Mouse (Mus musculus) kidney, embryonic 14.5 days (tissue): Measurements from ENCODE around the gene Gm13285. TPM values are rescaled to one million over a fixed set of nuclear protein-coding genes. Genes with fewer than 3 reads are reported as not detected.
"Not testable (repeated sequence)": the region's sequence is repeated elsewhere in the genome, so short reads cannot be mapped to it uniquely, and the experiment has no call there.

Experiments
- ATAC-seq: fragments of 200-750 bp; cut with Nextera tagmentation; 2 replicates; pipeline ENCODE4 v1.8.0; 2017; ENCODE audit warnings: moderate number of reproducible peaks, mild to moderate bottlenecking, moderate TSS enrichment, moderate library complexity; ENCODE audit not compliant: low FRiP score, low TSS enrichment
- H3K27ac ChIP-seq: fragments of 300-500 bp; sonication (generic); 2 replicates; pipeline ENCODE4 v1.5.1; 2014; ENCODE audit warnings: low read depth, mild to moderate bottlenecking, low read length, moderate library complexity, mixed read lengths
- H3K27me3 ChIP-seq: fragments of 300-500 bp; sonication (generic); 2 replicates; pipeline ENCODE4 v1.6.1; 2014; ENCODE audit warnings: mild to moderate bottlenecking, low read length; ENCODE audit not compliant: control insufficient read depth, insufficient read depth
- H3K36me3 ChIP-seq: fragments of 300-500 bp; sonication (generic); 2 replicates; pipeline ENCODE4 v1.6.1; 2014; ENCODE audit warnings: low read length, mixed read lengths; ENCODE audit not compliant: control insufficient read depth, insufficient read depth
- H3K4me1 ChIP-seq: fragments of 300-500 bp; sonication (generic); 2 replicates; pipeline ENCODE4 v1.6.1; 2014; ENCODE audit warnings: low read length, mixed read lengths; ENCODE audit not compliant: control insufficient read depth, insufficient read depth
- H3K4me2 ChIP-seq: fragments of 300-500 bp; sonication (generic); replicated peaks from 2 replicates; pipeline ENCODE4 v1.6.1; 2014; ENCODE audit warnings: low read depth, mild to moderate bottlenecking, low read length
- H3K4me3 ChIP-seq: fragments of 300-500 bp; sonication (generic); 2 replicates; pipeline ENCODE4 v1.5.1; 2014; ENCODE audit warnings: mild to moderate bottlenecking, low read length
- H3K9ac ChIP-seq: fragments of 300-500 bp; sonication (generic); 2 replicates; pipeline ENCODE4 v1.6.1; 2014; ENCODE audit warnings: low read depth, mild to moderate bottlenecking, low read length, moderate library complexity
- H3K9me3 ChIP-seq: fragments of 300-500 bp; sonication (generic); 2 replicates; pipeline ENCODE4 v1.6.1; 2016; ENCODE audit warnings: low read length; ENCODE audit not compliant: control insufficient read depth
- WGBS: fragments of 180-500 bp; shearing (Covaris S2); extraction: QIAGEN DNeasy Blood & Tissue Kit; methylation state at CpG from one replicate; pipeline ENCODE4 v1.1.7; 2014; 5-methylcytosine and 5-hydroxymethylcytosine counted together
- polyA plus RNA-seq: library from polyadenylated mRNA; unstranded; fragments of >200 nt; fragmentation: Nextera tagmentation; extraction: Ambion mirVana; gene quantifications from 2 replicates; pipeline ENCODE4 v1.2.1, GENCODE M21; 2014

Gm13285 gene
- polyA plus RNA-seq = 0.19 and 0.69 TPM in 2 replicates

- not testable (repeated sequence) for H3K9me3 ChIP-seq
- WGBS = 3% methylated on average over 3 of the region's 7 CpGs
Measured at GRCm38 (mm10) chr4:88799365-88799764, at the start of gene Gm13285. Gm13285 (plus strand) TSS chr4:88799665.

GRCm38 (mm10) chr4:88749926-88750325 is 49.5 kb upstream of the Gm13285 start:
- H3K4me1 ChIP-seq = no peaks in the 10 kb centered on the region
- H3K9ac ChIP-seq = no peak overlapping the region
- no peak overlapping the region for H3K4me3 ChIP-seq
- H3K4me2 ChIP-seq = no peak overlapping the region
- H3K36me3 ChIP-seq = no peaks in the 10 kb centered on the region
- H3K27me3 ChIP-seq = no peaks in the 10 kb centered on the region; the same call in 1 of the 2 replicates
- H3K9me3 ChIP-seq = no peaks in the 10 kb centered on the region
- 48% methylated on average over 6 of the region's 6 CpGs for WGBS
- H3K27ac ChIP-seq = no peak overlapping the region
- no peak for ATAC-seq

More at GRCm38 (mm10) chr4:88799365-88799764, at the start of gene Gm13285:
- H3K4me3 ChIP-seq, H3K27me3 ChIP-seq, H3K4me1 ChIP-seq, H3K4me2 ChIP-seq, ATAC-seq, H3K9ac ChIP-seq, H3K36me3 ChIP-seq, H3K27ac ChIP-seq: not testable (repeated sequence)

GRCm38 (mm10) chr4:88754818-88755340 is 44.6 kb upstream of the Gm13285 start, which contains the start of gene Gm13271:
Gm13271 (plus strand) TSS chr4:88754868.
- not testable (repeated sequence) for H3K9ac ChIP-seq, H3K27ac ChIP-seq, H3K4me1 ChIP-seq, H3K4me3 ChIP-seq, H3K36me3 ChIP-seq, H3K27me3 ChIP-seq, H3K4me2 ChIP-seq, ATAC-seq, H3K9me3 ChIP-seq
- WGBS = 82% methylated on average over 13 of the region's 15 CpGs

- Histone ChIP-seq H3K9ac (peak overlapping the region; percentile 62), H3K4me3 (peak overlapping the region; percentile 41), H3K4me2 (peak overlapping the region; percentile 69), H3K27ac (peak overlapping the region; percentile 93)
- H3K9me3 ChIP-seq, ATAC-seq, H3K4me1 ChIP-seq, H3K27me3 ChIP-seq, H3K36me3 ChIP-seq: not testable (repeated sequence)
- WGBS = 10% methylated on average over 28 of the region's 31 CpGs
Measured at GRCm38 (mm10) chr4:88756581-88757513, 42.6 kb upstream of the Gm13285 start.

DNA sequence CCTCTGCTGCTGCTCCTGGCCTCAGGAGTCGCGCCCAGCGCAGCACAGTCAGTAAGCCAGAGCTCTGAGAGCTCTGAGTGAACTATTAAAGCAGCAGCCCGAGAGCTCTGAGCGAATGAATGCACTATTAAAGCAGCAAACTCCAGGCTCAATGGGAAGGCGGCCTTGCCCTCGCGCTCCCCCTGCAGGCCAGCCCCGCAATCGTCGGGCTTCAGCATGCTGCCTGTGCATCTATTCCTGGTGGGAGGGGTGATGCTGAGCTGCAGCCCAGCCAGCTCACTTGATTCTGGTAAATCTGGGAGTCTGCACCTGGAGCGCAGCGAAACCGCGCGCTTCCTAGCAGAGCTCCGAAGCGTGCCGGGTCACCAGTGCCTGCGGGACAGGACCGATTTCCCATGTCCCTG is 41.8 kb upstream of the Gm13285 start:
- peak; percentile 100 for ATAC-seq
- WGBS = 1% methylated on average over 15 of the region's 21 CpGs
- H3K9ac ChIP-seq = peak overlapping the region; percentile 62

GRCm38 (mm10) chr4:88758751-88759150 is 40.7 kb upstream of the Gm13285 start:
- WGBS = 93% methylated on average over 8 of the region's 9 CpGs
- not testable (repeated sequence) for H3K36me3 ChIP-seq, H3K4me1 ChIP-seq, H3K4me2 ChIP-seq, H3K4me3 ChIP-seq, H3K27me3 ChIP-seq, ATAC-seq, H3K27ac ChIP-seq, H3K9me3 ChIP-seq, H3K9ac ChIP-seq

More for the DNA sequence above, 41.8 kb upstream of the Gm13285 start:
- H3K36me3 ChIP-seq, H3K9me3 ChIP-seq, H3K4me1 ChIP-seq, H3K27me3 ChIP-seq: not testable (repeated sequence)
- Histone ChIP-seq H3K4me2 (peak overlapping the region; percentile 69), H3K27ac (peak overlapping the region; percentile 93), H3K4me3 (peak overlapping the region; percentile 41)

GRCm38 (mm10) chr4:88759610-88760268 is 39.7 kb upstream of the Gm13285 start, which contains the start of gene Gm13283:
Gm13283 (plus strand) TSS chr4:88760119.
- not testable (repeated sequence) for H3K9ac ChIP-seq, H3K9me3 ChIP-seq, ATAC-seq, H3K36me3 ChIP-seq, H3K4me1 ChIP-seq, H3K27me3 ChIP-seq, H3K27ac ChIP-seq
- peak within 1 kb of the TSS; percentile 24; the same call in 1 of the 2 replicates for H3K4me2 ChIP-seq
- H3K4me3 ChIP-seq = peak within 1 kb of the TSS; percentile 17; the same call in 1 of the 2 replicates
- WGBS = 19% methylated on average over 7 of the region's 14 CpGs

- peak overlapping the region; percentile 24; the same call in 1 of the 2 replicates for H3K4me2 ChIP-seq
- WGBS = 0% methylated on average over 23 of the region's 28 CpGs
- H3K4me3 ChIP-seq = peak overlapping the region; percentile 17; the same call in 1 of the 2 replicates
- not testable (repeated sequence) for H3K9me3 ChIP-seq, ATAC-seq, H3K4me1 ChIP-seq, H3K36me3 ChIP-seq, H3K9ac ChIP-seq, H3K27ac ChIP-seq, H3K27me3 ChIP-seq
Measured at GRCm38 (mm10) chr4:88760431-88760830, 39.0 kb upstream of the Gm13285 start.
